Mouse (Mus musculus) thymus, postnatal 14 days (tissue): ENCODE results near the gene Alkbh1.
"Not testable (repeated sequence)": the region's sequence is repeated elsewhere in the genome, so short reads cannot be mapped to it uniquely, and the experiment has no call there.

ENCODE experiments used
- DNase-seq: peaks from one replicate; pipeline ENCODE4 v3.0.0; 2021

The Alkbh1 gene

DNA sequence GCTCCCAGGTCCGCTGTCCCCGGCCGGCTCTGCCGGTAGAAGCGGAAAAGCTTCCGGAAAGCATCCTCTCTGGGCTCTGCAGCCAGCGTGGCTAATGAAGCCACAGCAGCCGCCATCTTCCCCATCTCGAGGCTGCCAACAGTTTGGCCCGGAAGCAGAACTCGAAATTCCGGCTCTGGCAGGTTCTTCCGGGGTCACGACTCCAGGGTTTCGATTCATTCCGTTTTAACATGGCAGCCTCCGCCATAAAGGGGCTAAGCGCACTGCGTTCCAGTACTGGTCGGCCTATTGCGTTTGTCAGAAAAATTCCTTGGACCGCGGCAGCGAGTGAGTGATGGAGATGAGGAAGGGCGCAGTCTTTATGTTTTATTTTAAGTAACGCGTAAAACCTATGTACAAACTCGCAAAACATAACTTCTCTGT is at the start of gene Alkbh1, which contains the start of gene Slirp:
Gene Alkbh1 (minus strand): TSS at position 318 of the 423 bp plus-strand sequence.
Gene Slirp (plus strand): TSS at position 197 of the 423 bp plus-strand sequence.
- DNase-seq = peak; percentile 87

GRCm38 (mm10) chr12:87488683-87489082 is 44.9 kb upstream of the Alkbh1 start:
- DNase-seq = not testable (repeated sequence)

- not testable (repeated sequence) for DNase-seq
Observed at GRCm38 (mm10) chr12:87482482-87482881, 38.7 kb upstream of the Alkbh1 start.

- no peak for DNase-seq
Observed at GRCm38 (mm10) chr12:87474756-87475155, 30.9 kb upstream of the Alkbh1 start.

- peak; percentile 95 for DNase-seq
Observed at GRCm38 (mm10) chr12:87471964-87472786, 28.4 kb upstream of the Alkbh1 start, which contains the start of gene Snw1. Snw1 (minus strand) TSS chr12:87472274.

DNA sequence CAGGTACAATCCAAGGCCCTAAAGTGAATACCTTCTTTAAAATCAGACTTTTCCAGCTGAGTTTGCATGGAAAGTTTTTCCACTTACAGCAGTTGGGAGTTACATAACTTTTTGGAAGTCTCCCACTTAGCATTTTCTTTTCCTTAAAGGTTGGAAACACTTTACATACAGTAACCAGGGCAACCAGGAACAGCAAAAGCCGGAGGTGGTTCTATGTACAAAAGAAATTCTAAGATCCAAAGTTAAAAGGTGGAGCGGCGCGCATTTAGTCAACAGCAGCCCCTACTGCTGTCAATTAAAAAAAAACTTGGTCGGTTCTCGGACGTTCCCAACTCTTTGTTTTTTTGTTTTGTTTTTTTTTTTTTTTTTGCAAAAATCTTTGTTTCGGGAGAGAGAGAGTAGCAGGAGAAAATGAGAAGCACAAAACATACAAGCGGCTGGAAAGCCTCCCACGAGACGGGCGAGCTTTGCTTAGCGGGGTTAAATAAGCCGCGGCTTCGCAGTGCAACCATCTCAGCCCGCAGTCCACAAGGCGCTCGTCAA is 27.7 kb upstream of the Alkbh1 start:
- DNase-seq = no peak

- DNase-seq = no peak
Observed at GRCm38 (mm10) chr12:87470263-87471136, 26.7 kb upstream of the Alkbh1 start.

DNA sequence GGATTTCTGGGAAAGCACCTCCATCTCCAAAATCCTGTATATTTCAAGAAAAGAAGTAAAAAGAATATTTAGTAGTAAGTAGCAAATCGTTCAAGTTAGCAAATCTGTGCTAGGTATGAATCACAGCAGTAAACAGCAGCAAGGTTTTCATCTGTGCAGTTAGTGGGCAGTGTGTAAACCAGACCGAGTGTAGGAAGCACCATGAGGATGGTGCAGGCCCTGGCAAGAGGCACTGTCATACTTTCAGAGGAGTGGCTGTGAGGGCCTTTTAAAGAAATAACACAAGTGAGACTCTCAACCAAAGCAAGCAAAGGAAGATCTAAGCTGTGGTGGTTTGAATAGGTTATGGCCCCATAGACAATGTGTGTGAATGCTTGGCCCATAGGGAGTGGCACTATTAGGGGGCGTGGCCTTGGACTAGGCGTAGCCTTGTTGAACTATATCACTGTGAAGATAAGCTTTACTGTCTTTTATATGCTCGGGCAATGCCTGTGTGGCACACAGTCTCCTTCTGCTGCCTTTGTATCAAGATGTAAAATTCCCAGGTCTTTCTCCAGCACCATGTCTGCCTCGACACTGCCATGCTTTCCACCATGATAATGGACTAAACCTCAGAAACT is 21.0 kb upstream of the Alkbh1 start:
- DNase-seq = no peak

- no peak for DNase-seq
Observed at GRCm38 (mm10) chr12:87449456-87449855, 5.6 kb upstream of the Alkbh1 start.

DNA sequence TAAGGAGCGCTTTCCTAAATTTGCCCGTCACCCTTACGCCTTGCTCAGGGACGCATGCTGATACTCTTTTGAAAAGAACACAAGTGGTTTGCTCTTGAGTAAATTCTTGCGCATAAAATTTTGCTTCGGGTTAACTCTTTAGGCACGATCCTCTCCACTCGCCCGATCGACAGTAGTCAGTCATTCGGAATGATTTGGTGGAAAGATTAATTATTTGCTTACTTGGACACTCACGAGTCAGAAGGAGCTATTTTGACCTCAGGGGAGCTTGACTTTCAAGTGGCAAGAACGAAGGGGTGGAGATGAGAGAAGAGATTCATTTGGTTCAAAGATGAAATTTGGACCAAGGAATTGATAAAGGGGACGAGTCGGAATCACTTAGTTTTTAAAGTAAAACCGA is 394 bp upstream of the Alkbh1 start:
- peak; percentile 5 for DNase-seq

GRCm38 (mm10) chr12:87443115-87443699 is 610 bp downstream of the Alkbh1 start:
- no peak for DNase-seq

GRCm38 (mm10) chr12:87442177-87443114 is 1.4 kb downstream of the Alkbh1 start:
- no peak for DNase-seq

DNA sequence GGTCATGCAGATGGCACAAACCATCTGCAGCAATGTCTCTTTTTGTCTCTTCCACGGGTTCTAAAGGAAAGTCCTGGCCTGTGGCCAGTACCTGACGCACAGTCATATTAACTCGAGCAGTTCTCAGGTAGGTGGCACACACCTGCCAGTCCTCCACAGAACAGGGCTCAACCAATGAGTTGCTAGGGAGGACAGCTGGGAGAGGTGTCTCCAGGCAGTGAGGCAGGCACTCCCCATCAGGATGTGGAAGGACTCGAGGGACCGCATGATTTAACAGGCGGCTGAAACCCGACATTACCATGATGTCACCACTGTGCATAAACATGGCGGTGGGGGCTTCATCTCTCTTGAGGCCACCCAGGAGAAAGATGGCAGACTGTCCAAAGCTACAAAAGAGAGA is 14.9 kb downstream of the Alkbh1 start:
- no peak for DNase-seq

DNA sequence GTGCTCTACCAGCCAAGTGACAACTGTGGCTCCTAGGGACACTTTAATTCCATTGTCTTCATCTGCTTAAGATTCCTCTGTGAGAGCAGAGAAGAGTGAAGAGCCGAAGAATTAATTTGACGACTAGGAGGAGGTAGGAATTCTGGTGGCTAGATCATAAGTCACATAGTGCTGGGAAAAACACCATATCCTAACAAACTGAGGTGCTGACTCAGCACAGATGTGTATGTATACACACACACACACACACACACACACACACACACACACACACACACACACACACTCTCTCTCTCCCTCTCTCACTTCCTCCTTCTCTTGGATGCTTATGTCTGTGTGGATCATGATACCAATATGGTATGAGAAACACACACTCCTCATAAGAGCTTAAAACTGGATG is 15.5 kb downstream of the Alkbh1 start:
- no peak for DNase-seq

DNA sequence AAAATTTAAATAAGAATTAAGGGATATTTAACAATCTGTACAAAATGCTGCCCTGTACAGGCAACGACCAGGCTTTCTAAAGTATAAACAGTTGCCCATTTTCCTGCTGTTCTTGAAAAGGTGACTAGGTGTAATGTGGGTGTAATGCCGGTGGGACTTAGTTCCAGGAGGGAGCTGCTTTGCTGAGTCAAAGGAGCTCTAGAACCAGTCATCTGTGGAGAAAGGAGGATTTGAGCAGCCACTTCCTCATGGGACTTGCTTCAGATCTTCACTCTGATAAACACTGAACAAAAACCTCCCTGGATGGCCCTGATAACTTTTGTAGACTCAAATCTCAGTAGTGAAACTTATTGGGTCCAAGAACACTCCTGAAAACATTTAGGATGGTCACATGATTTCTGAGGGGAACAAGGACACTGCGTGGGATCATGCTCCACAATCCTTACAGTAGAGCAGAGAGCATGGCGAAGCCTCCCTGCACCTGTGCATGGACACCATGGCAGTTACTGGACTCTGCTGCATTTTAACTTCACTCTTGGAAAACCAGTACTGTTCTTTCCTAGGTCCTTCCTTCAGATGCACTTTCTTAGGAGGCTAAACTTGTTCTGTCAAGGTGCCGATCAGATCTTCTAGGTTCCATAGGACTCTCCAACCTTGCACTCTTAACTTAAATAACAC is 17.3 kb downstream of the Alkbh1 start:
- DNase-seq = no peak

DNA sequence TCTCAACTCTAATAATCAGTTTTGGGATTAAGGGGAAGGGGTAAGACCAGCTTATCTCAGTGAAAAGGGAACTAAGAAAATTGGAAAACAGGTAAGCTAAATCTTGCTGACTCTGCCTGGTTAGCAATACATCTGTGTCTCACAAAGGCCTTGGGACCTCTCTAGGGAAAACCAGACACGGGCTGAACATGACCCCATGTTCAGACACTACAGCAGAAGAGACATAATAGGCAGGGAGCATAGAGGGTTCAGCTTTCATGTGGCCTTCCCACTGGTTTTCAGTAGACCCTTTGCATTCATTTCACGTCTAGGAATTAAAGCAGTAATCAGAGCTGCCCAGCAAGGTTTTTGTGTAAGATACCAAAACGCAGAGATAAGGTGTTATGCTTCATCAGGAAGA is 19.3 kb downstream of the Alkbh1 start:
- no peak for DNase-seq

DNA sequence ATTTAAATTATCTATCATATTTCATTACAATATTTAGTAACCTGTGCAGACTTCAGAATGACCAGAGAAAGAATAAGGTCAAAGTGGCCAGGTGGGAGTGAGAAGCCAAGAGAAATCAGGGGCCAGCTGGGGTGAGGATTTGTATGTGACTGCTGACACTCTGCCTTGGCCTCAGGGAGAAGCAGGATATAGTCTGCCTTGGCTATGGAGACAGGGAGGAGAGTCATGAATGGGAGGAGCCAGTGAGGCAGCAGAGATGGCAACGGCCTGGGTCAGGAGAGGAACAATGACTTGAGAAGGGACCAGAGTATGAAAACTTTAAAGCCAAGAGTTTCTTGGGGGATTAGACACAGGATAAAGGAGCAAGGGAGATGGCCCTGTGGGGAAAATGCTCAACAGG is 20.1 kb downstream of the Alkbh1 start:
- DNase-seq = no peak

DNA sequence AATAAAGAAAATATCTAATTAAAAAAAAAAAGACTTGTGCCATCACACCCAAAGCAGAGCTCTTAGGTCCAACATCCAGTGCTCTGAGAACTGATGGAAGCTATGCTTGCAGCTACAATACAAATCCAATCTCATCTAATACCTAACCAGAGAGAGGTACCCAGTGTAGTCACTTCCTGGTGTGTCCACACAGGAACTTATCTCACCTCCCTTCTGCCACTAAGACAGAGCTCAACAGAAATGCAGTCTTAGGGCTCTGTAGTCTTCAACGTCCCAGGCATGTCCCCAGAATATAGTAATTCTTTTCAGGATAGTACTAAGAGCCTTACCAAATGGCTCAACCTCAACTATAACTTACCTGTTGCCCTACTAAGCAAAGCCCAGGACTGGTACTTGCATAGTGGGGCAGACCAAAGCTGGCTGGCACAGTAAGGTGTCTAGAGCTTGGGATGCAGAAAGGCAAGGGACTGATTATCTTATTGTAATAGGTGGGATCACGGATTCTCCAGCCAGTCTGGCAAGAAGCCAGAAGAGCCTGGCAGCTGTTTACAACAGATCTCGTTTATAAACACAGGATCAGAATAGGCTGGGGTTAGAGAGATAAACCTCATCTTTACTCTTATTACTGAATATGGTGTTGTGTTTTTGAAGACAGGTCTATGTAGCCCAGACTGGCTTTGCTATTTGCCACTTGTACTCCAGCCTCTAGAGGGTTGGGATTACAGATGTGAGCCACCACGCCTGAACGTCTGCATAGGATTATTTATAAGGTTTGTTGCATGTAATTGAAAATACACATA is 21.9 kb downstream of the Alkbh1 start:
- no peak for DNase-seq

DNA sequence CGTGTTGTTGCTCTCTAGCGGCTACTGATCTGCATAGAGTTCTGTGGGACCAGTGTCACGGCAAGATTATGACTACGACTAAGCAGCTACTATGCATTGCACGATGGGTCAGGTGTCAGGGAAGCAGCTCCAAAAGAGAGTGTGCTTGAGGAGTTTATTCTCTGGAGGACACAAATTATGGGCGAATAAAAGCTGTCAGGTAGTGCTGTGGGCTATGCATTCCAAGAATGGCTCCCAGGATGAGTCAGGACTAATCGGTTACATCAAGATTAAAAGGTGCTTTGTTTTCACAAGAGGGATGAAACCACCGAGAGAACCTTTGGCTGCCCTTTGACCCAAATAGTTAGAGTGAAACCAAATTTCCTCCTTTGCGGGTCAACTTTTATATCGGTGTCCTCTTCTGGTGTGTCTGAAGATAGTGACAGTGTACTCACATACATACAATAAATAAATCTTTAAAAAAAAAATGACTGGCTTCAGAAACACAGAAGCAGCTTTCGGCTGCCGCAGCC is 23.8 kb downstream of the Alkbh1 start:
- DNase-seq = no peak

DNA sequence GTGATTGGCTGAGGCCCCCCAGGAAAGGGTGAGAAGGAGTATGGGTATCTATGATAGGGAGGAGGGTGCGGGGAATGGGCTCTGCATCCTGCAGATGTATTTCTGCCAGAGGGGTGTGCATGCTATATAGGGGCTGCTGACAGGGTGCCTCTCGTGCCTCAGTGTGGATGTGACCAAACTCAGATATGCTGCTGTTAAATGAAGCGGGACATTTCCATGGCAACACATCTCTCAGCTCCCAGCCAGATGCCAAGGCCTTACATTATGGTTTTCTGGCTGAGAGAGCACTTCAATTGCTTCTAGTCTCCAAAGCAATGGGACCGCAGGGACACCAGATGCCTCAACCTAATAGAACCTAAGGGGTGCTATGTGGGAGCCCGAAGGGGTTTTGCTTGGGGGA is 24.9 kb downstream of the Alkbh1 start:
- no peak for DNase-seq
